Mouse (Mus musculus) liver, postnatal 0 days (tissue): ENCODE data around the gene Cyb561d2. TPM values are rescaled to one million over a fixed set of nuclear protein-coding genes. Genes with fewer than 3 reads are reported as not detected.

Experiments used
- ATAC-seq: fragments of 200-750 bp; cut with Nextera tagmentation; 2 replicates; pipeline ENCODE4 v1.8.0; 2017; ENCODE audit warnings: mild to moderate bottlenecking, moderate library complexity
- DNase-seq: peaks from one replicate; pipeline ENCODE4 v3.0.0-alpha.2; 2016
- H3K27ac ChIP-seq: fragments of 300-500 bp; sonication (generic); 2 replicates; pipeline ENCODE4 v1.5.1; 2014; ENCODE audit warnings: antibody characterized with exemption, moderate library complexity, mild to moderate bottlenecking, low read depth
- H3K27me3 ChIP-seq: fragments of 300-500 bp; sonication (generic); 2 replicates; pipeline ENCODE4 v1.6.1; 2014; ENCODE audit warnings: low read length, control low read depth, mixed read lengths; ENCODE audit not compliant: insufficient read depth
- H3K36me3 ChIP-seq: fragments of 300-500 bp; sonication (generic); replicated peaks from 2 replicates; pipeline ENCODE4 v1.6.1; 2014; ENCODE audit warnings: mild to moderate bottlenecking, control low read depth, low read length, moderate library complexity, mixed read lengths; ENCODE audit not compliant: insufficient read depth
- H3K4me1 ChIP-seq: fragments of 300-500 bp; sonication (generic); 2 replicates; pipeline ENCODE4 v1.6.1; 2014; ENCODE audit warnings: antibody characterized with exemption, mild to moderate bottlenecking, control low read depth; ENCODE audit not compliant: insufficient read depth
- H3K4me2 ChIP-seq: fragments of 300-500 bp; sonication (generic); 2 replicates; pipeline ENCODE4 v1.6.1; 2014; ENCODE audit warnings: low read depth, mild to moderate bottlenecking, low read length, moderate library complexity, mixed read lengths
- H3K4me3 ChIP-seq: fragments of 300-500 bp; sonication (generic); 2 replicates; pipeline ENCODE4 v1.5.1; 2014; ENCODE audit warnings: low read depth, low read length
- H3K9ac ChIP-seq: fragments of 300-500 bp; sonication (generic); replicated peaks from 2 replicates; pipeline ENCODE4 v1.6.1; 2014; ENCODE audit warnings: mild to moderate bottlenecking, moderate library complexity
- H3K9me3 ChIP-seq: fragments of 300-500 bp; sonication (generic); 2 replicates; pipeline ENCODE4 v1.6.1; 2016; ENCODE audit warnings: mild to moderate bottlenecking, control low read depth, low read length, mixed read lengths
- CTCF ChIP-seq: sonication (generic); IDR thresholded peaks from 2 replicates; pipeline ENCODE4 v1.5.1; 2016; ENCODE audit warnings: antibody characterized with exemption, low read depth
- EP300 ChIP-seq: IDR thresholded peaks from 2 replicates; pipeline ENCODE4 v1.6.1; 2016; ENCODE audit warnings: antibody characterized with exemption, low read depth, mild to moderate bottlenecking
- WGBS: fragments of 180-500 bp; shearing (Covaris S2); extraction: QIAGEN DNeasy Blood & Tissue Kit; methylation state at CpG from one replicate; pipeline ENCODE4 v1.1.7; 2014; ENCODE audit not compliant: insufficient replicate concordance; 5-methylcytosine and 5-hydroxymethylcytosine counted together
- polyA plus RNA-seq: library from polyadenylated mRNA; unstranded; fragments of >200 nt; fragmentation: Nextera tagmentation; extraction: Ambion mirVana; gene quantifications from 2 replicates; pipeline ENCODE4 v1.2.1, GENCODE M21; 2015

The Cyb561d2 gene
- polyA plus RNA-seq, 1 experiment from 2014 or later = 18.5 TPM

- ATAC-seq (no peak), DNase-seq (no peak)
- Histone ChIP-seq H3K4me2 (peak overlapping the region; percentile 88; the same call in 1 of the 2 replicates), H3K4me1 (peaks cover 55% of the 10 kb centered on the region), H3K4me3 (no peak overlapping the region), H3K9ac (no peak overlapping the region), H3K9me3 (no peaks in the 10 kb centered on the region), H3K27ac (no peak overlapping the region; the same call in 1 of the 2 replicates), H3K36me3 (peaks cover 15% of the 10 kb centered on the region), H3K27me3 (0 out of 2 replicates have a peak, but pooled peaks cover 10% of the 10 kb centered on the region)
- TF ChIP-seq EP300 (no peak), CTCF (no peak)
- 74% methylated on average over 5 of the region's 5 CpGs for WGBS
Measured at GRCm38 (mm10) chr9:107552690-107553393, 10.8 kb upstream of the Cyb561d2 start.

GRCm38 (mm10) chr9:107551890-107552355 lies 9.9 kb upstream of the Cyb561d2 start:
- WGBS = 29% methylated on average over 8 of the region's 8 CpGs
- no peak overlapping the region for H3K27ac ChIP-seq
- peak overlapping the region; percentile 88 for H3K4me2 ChIP-seq
- H3K4me3 ChIP-seq = peak overlapping the region; percentile 46
- DNase-seq (no peak), ATAC-seq (no peak)
- H3K9ac ChIP-seq = peak overlapping the region; percentile 68
- H3K9me3 ChIP-seq = no peaks in the 10 kb centered on the region
- 0 out of 2 replicates have a peak, but pooled peaks cover 10% of the 10 kb centered on the region for H3K27me3 ChIP-seq
- H3K36me3 ChIP-seq = peaks cover 6% of the 10 kb centered on the region; the same call in 1 of the 2 replicates
- peaks cover 61% of the 10 kb centered on the region for H3K4me1 ChIP-seq
- TF ChIP-seq EP300 (no peak), CTCF (no peak)

GRCm38 (mm10) chr9:107551117-107551889 lies 9.3 kb upstream of the Cyb561d2 start, which contains the start of gene Rassf1:
Gene Rassf1 (plus strand): TSS chr9:107551555.
- ATAC-seq (peak; percentile 4; the same call in 1 of the 2 replicates), DNase-seq (peak; percentile 74)
- Histone ChIP-seq H3K36me3 (no peaks in the 10 kb centered on the region; the same call in 1 of the 2 replicates), H3K27me3 (0 out of 2 replicates have a peak, but pooled peaks cover 10% of the 10 kb centered on the region), H3K4me2 (peak within 1 kb of the TSS; percentile 88), H3K9me3 (no peaks in the 10 kb centered on the region), H3K27ac (peak within 1 kb of the TSS; percentile 7; the same call in 1 of the 2 replicates), H3K4me1 (peaks cover 59% of the 10 kb centered on the region), H3K9ac (peak within 1 kb of the TSS; percentile 68), H3K4me3 (peak within 1 kb of the TSS; percentile 46)
- TF ChIP-seq EP300 (no peak), CTCF (no peak)
- WGBS = 2% methylated on average over 52 of the region's 63 CpGs

- H3K36me3 ChIP-seq = no peaks in the 10 kb centered on the region
- H3K4me1 ChIP-seq = peaks cover 55% of the 10 kb centered on the region
- no peaks in the 10 kb centered on the region for H3K9me3 ChIP-seq
- no peak for TF ChIP-seq CTCF
- no peak for TF ChIP-seq EP300
- H3K27ac ChIP-seq = 0 out of 2 replicates have a peak overlapping the region, but pooled peaks have one; percentile 7
- no peak overlapping the region for H3K9ac ChIP-seq
- WGBS = 42% methylated on average over 23 of the region's 23 CpGs
- DNase-seq (peak; percentile 49), ATAC-seq (no peak)
- 0 out of 2 replicates have a peak, but pooled peaks cover 10% of the 10 kb centered on the region for H3K27me3 ChIP-seq
- H3K4me3 ChIP-seq = peak overlapping the region; percentile 46; the same call in 1 of the 2 replicates
- H3K4me2 ChIP-seq = peak overlapping the region; percentile 88
Measured at GRCm38 (mm10) chr9:107550491-107551116, 8.6 kb upstream of the Cyb561d2 start.

GRCm38 (mm10) chr9:107549297-107550074 lies 7.5 kb upstream of the Cyb561d2 start:
- no peak for TF ChIP-seq CTCF
- TF ChIP-seq EP300 = no peak
- ATAC-seq (no peak), DNase-seq (no peak)
- Histone ChIP-seq H3K4me2 (no peak overlapping the region), H3K4me3 (no peak overlapping the region), H3K4me1 (peaks cover 55% of the 10 kb centered on the region), H3K9me3 (no peaks in the 10 kb centered on the region), H3K27me3 (0 out of 2 replicates have a peak, but pooled peaks cover 10% of the 10 kb centered on the region), H3K9ac (no peak overlapping the region), H3K27ac (no peak overlapping the region), H3K36me3 (peaks cover 3% of the 10 kb centered on the region; the same call in 1 of the 2 replicates)
- WGBS = 84% methylated on average over 20 of the region's 20 CpGs
